Mouse (Mus musculus) hindbrain, embryonic 12.5 days (tissue): ENCODE results near the gene Tmed11. TPM values are rescaled to one million over a fixed set of nuclear protein-coding genes. Genes with fewer than 3 reads are reported as not detected.

ENCODE experiments used
- ATAC-seq: fragments of 200-750 bp; cut with Nextera tagmentation; 2 replicates; pipeline ENCODE4 v1.8.0; 2017; ENCODE audit warnings: moderate TSS enrichment; ENCODE audit not compliant: low FRiP score
- H3K27ac ChIP-seq: fragments of 300-500 bp; sonication (generic); 2 replicates; pipeline ENCODE4 v1.5.1; 2016; ENCODE audit warnings: mild to moderate bottlenecking
- H3K27me3 ChIP-seq: fragments of 300-500 bp; sonication (generic); 2 replicates; pipeline ENCODE4 v1.6.1; 2016; ENCODE audit warnings: mild to moderate bottlenecking
- H3K36me3 ChIP-seq: fragments of 300-500 bp; sonication (generic); 2 replicates; pipeline ENCODE4 v1.6.1; 2016; ENCODE audit warnings: mild to moderate bottlenecking
- H3K4me1 ChIP-seq: fragments of 300-500 bp; sonication (generic); 2 replicates; pipeline ENCODE4 v1.6.1; 2016
- H3K4me2 ChIP-seq: fragments of 300-500 bp; sonication (generic); replicated peaks from 2 replicates; pipeline ENCODE4 v1.6.1; 2016; ENCODE audit warnings: mild to moderate bottlenecking
- H3K4me3 ChIP-seq: fragments of 300-500 bp; sonication (generic); 2 replicates; pipeline ENCODE4 v1.5.1; 2016; ENCODE audit warnings: mild to moderate bottlenecking
- H3K9ac ChIP-seq: fragments of 300-500 bp; sonication (generic); 2 replicates; pipeline ENCODE4 v1.6.1; 2016; ENCODE audit warnings: mild to moderate bottlenecking, moderate library complexity
- H3K9me3 ChIP-seq: fragments of 300-500 bp; sonication (generic); replicated peaks from 2 replicates; pipeline ENCODE4 v1.6.1; 2016; ENCODE audit warnings: mild to moderate bottlenecking
- WGBS: fragments of 180-500 bp; shearing (Covaris S2); methylation state at CpG from one replicate; pipeline ENCODE4 v1.1.7; 2016; 5-methylcytosine and 5-hydroxymethylcytosine counted together
- polyA plus RNA-seq: library from polyadenylated mRNA; unstranded; fragments of >200 nt; fragmentation: Nextera tagmentation; extraction: Ambion mirVana; gene quantifications from 2 replicates; pipeline ENCODE4 v1.2.1, GENCODE M21; 2016

The Tmed11 gene
- polyA plus RNA-seq, 1 experiment from 2014 or later: not detected

DNA sequence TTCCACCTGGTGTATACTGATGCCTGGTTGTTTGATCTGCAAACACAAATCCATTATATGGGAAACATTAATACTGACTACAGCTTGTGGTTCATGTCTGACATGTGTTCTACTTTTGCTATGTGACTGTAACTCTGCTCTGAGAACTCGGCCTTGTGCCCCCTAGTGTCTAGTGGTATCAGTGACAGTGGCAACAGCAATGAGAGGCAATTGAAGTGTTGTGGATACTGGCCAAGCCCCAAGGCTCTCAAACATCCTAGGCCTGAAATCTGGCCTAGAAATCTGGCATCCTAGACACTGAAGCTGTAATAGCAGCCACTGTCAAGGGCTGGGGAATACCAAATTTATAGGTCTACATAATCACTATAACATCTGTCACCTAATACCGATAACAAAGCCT is 51.3 kb downstream of the Tmed11 start:
- no peak overlapping the region for H3K27ac ChIP-seq
- 64% methylated on average over 2 of the region's 2 CpGs for WGBS
- no peaks in the 10 kb centered on the region for H3K4me1 ChIP-seq
- ATAC-seq: no peak
- no peak overlapping the region for H3K9ac ChIP-seq
- H3K36me3 ChIP-seq: no peaks in the 10 kb centered on the region
- H3K27me3 ChIP-seq: no peaks in the 10 kb centered on the region
- H3K4me2 ChIP-seq: no peak overlapping the region
- no peaks in the 10 kb centered on the region for H3K9me3 ChIP-seq
- no peak overlapping the region for H3K4me3 ChIP-seq

DNA sequence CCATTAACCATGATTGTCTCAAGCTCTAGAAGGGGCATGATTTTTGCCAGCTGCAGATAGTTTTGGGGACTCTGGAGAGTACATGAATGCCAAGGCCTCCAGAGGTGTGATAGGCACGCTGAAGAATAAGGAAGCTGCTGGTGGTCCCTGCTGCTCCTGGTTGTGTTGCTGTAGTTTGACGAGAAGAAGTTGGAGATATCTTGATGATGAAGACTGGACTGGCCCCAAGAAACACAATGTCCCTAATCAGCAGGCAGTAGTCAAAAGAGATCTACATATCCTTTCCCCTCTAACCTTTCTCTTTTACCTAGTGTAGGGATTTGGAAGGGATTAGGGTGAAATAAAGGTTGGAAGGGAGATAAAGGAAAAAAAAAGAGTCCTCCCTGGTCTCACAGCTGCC is 52.6 kb downstream of the Tmed11 start:
- Histone ChIP-seq H3K27ac (no peak overlapping the region), H3K4me2 (no peak overlapping the region), H3K36me3 (no peaks in the 10 kb centered on the region), H3K9ac (no peak overlapping the region), H3K4me1 (no peaks in the 10 kb centered on the region), H3K4me3 (no peak overlapping the region), H3K27me3 (no peaks in the 10 kb centered on the region), H3K9me3 (no peaks in the 10 kb centered on the region)
- ATAC-seq: no peak
- WGBS: 68% methylated on average over 2 of the region's 2 CpGs

GRCm38 (mm10) chr5:108741844-108742243 is 53.3 kb downstream of the Tmed11 start:
- H3K36me3 ChIP-seq: no peaks in the 10 kb centered on the region
- H3K4me1 ChIP-seq: no peaks in the 10 kb centered on the region
- H3K27me3 ChIP-seq: no peaks in the 10 kb centered on the region
- H3K9ac ChIP-seq: no peak overlapping the region
- H3K4me3 ChIP-seq: no peak overlapping the region
- H3K4me2 ChIP-seq: no peak overlapping the region
- H3K9me3 ChIP-seq: no peaks in the 10 kb centered on the region
- no peak for ATAC-seq
- no peak overlapping the region for H3K27ac ChIP-seq
- WGBS: 85% methylated on average over 2 of the region's 2 CpGs

- Histone ChIP-seq H3K4me1 (peaks cover 2% of the 10 kb centered on the region; the same call in 1 of the 2 replicates), H3K4me2 (no peak overlapping the region), H3K36me3 (no peaks in the 10 kb centered on the region), H3K9me3 (no peaks in the 10 kb centered on the region), H3K27ac (no peak overlapping the region), H3K9ac (no peak overlapping the region), H3K4me3 (no peak overlapping the region), H3K27me3 (no peaks in the 10 kb centered on the region)
- no peak for ATAC-seq
- 93% methylated on average over 1 of the region's 1 CpGs for WGBS
Measured at GRCm38 (mm10) chr5:108727425-108727824, 67.7 kb downstream of the Tmed11 start.

Other genes with a start within 250 kb of the Tmed11 start
- 23.7 and 24.9 TPM in 2 replicates for gene Cplx1, start 245.3 kb downstream of the Tmed11 start, polyA plus RNA-seq
- gene Gak, start 165.6 kb downstream of the Tmed11 start, polyA plus RNA-seq: 54.3 and 63.2 TPM in 2 replicates
- 21.6 and 22.3 TPM in 2 replicates for gene Tmem175, start 165.6 kb downstream of the Tmed11 start, polyA plus RNA-seq
- 11.2 and 12.9 TPM in 2 replicates for gene Idua, start 135.0 kb downstream of the Tmed11 start, polyA plus RNA-seq
- 21.9 and 23.5 TPM in 2 replicates for gene Dgkq, start 125.7 kb downstream of the Tmed11 start, polyA plus RNA-seq
- 1.6 and 1.7 TPM in 2 replicates for gene Slc26a1, start 119.8 kb downstream of the Tmed11 start, polyA plus RNA-seq
- 25.3 and 29.4 TPM in 2 replicates for gene Fgfrl1, start 103.0 kb downstream of the Tmed11 start, polyA plus RNA-seq
- 0.65 and 0.76 TPM in 2 replicates for gene Rnf212, start 20.4 kb downstream of the Tmed11 start, polyA plus RNA-seq
- not detected in 2 replicates for gene Vmn2r8, start 13.5 kb upstream of the Tmed11 start, polyA plus RNA-seq
- not detected in 2 replicates for gene Vmn2r9, start 57.2 kb upstream of the Tmed11 start, polyA plus RNA-seq
- gene Vmn2r10, start 211.2 kb upstream of the Tmed11 start, polyA plus RNA-seq: not detected in 2 replicates